Mouse (Mus musculus) myocyte (in vitro differentiated cells): Measurements from ENCODE around the gene Ppil3. TPM values are rescaled to one million over a fixed set of nuclear protein-coding genes. Genes with fewer than 3 reads are reported as not detected.

ENCODE experiments used
- H3K27me3 ChIP-seq: one replicate; pipeline ENCODE4 v1.6.1; 2011; ENCODE audit not compliant: control insufficient read depth, insufficient read depth, insufficient read length
- H3K36me3 ChIP-seq: one replicate; pipeline ENCODE4 v1.6.1; 2011; ENCODE audit not compliant: control insufficient read depth, insufficient read depth
- H3K4me2 ChIP-seq: one replicate; pipeline ENCODE4 v1.6.1; 2011; ENCODE audit warnings: low read depth, control low read depth
- H3K4me3 ChIP-seq: one replicate; pipeline ENCODE4 v1.5.1; 2011; ENCODE audit warnings: mild to moderate bottlenecking, control low read depth, moderate library complexity
- H3K79me2 ChIP-seq: one replicate; pipeline ENCODE4 v1.6.1; 2011; ENCODE audit not compliant: control insufficient read depth, insufficient read depth
- H3ac ChIP-seq: one replicate; pipeline ENCODE4 v1.6.1; 2011; ENCODE audit not compliant: control insufficient read depth, insufficient read length
- CEBPB ChIP-seq: IDR thresholded peaks from 2 replicates; pipeline ENCODE4 v1.6.1; 2011; ENCODE audit warnings: mild to moderate bottlenecking, moderate library complexity; ENCODE audit not compliant: poor library complexity, insufficient read depth, severe bottlenecking
- E2F4 ChIP-seq: IDR thresholded peaks from one replicate; pipeline ENCODE4 v1.6.1; 2011; ENCODE audit warnings: mild to moderate bottlenecking, control low read depth, moderate library complexity; ENCODE audit not compliant: insufficient read depth
- MAX ChIP-seq: IDR thresholded peaks from one replicate; pipeline ENCODE4 v1.6.1; 2011; ENCODE audit warnings: low read depth, mild to moderate bottlenecking, control low read depth
- MYOD1 ChIP-seq, 3 experiments: IDR thresholded peaks; one replicate each; pipeline ENCODE4 v1.6.1; 2011; ENCODE audit warnings: control low read depth in 2 of 3, low read depth in 2 of 3, mild to moderate bottlenecking in 2 of 3, moderate library complexity in 1 of 3; ENCODE audit not compliant: insufficient read length in 2 of 3, control insufficient read depth in 1 of 3
- MYOG ChIP-seq, 3 experiments: IDR thresholded peaks; one replicate each; pipeline ENCODE4 v1.6.1; 2011; ENCODE audit warnings: control low read depth in 2 of 3, low read depth in 2 of 3, mild to moderate bottlenecking in 2 of 3; ENCODE audit not compliant: insufficient read length in 2 of 3, control insufficient read depth in 1 of 3, insufficient read depth in 1 of 3
- POLR2A ChIP-seq: IDR thresholded peaks from one replicate; pipeline ENCODE4 v1.6.1; 2011; ENCODE audit warnings: low read depth, mild to moderate bottlenecking, control low read depth, moderate library complexity; ENCODE audit not compliant: insufficient read length
- POLR2AphosphoS2 ChIP-seq: IDR thresholded peaks from one replicate; pipeline ENCODE4 v1.6.1; 2011; ENCODE audit warnings: low read depth, control low read depth; ENCODE audit not compliant: insufficient read length
- REST ChIP-seq: IDR thresholded peaks from one replicate; pipeline ENCODE4 v1.6.1; 2011; ENCODE audit warnings: mild to moderate bottlenecking, control low read depth, moderate library complexity; ENCODE audit not compliant: insufficient read depth, insufficient read length
- SRF ChIP-seq: IDR thresholded peaks from one replicate; pipeline ENCODE4 v1.6.1; 2011; ENCODE audit warnings: low read depth; ENCODE audit not compliant: control insufficient read depth, insufficient read length
- TCF12 ChIP-seq: IDR thresholded peaks from one replicate; pipeline ENCODE4 v1.6.1; 2011; ENCODE audit warnings: mild to moderate bottlenecking, control low read depth; ENCODE audit not compliant: poor library complexity, insufficient read depth, severe bottlenecking
- TCF3 ChIP-seq: IDR thresholded peaks from one replicate; pipeline ENCODE4 v1.6.1; 2011; ENCODE audit warnings: low read depth, control low read depth; ENCODE audit not compliant: insufficient read length
- USF1 ChIP-seq: IDR thresholded peaks from one replicate; pipeline ENCODE4 v1.6.1; 2011; ENCODE audit warnings: low read depth, mild to moderate bottlenecking, control low read depth, moderate library complexity
- polyA plus RNA-seq: library from polyadenylated mRNA; unstranded; fragments of >200 nt; fragmentation: generic; extraction: Trizol; gene quantifications from one replicate; pipeline ENCODE4 v1.2.1, GENCODE M21; 2012; ENCODE audit warnings: missing spikeins

Ppil3 gene
- polyA plus RNA-seq, 1 experiment, result 45.8 TPM

- Histone ChIP-seq H3K27me3 (no peaks in the 10 kb centered on the region), H3K36me3 (peaks cover 33% of the 10 kb centered on the region), H3K4me2 (peak within 1 kb of the TSS; percentile 90), H3K4me3 (peak within 1 kb of the TSS; percentile 91), H3ac (peak within 1 kb of the TSS; percentile 60), H3K79me2 (peaks cover 49% of the 10 kb centered on the region)
- TF ChIP-seq USF1 (no peak), REST (no peak), E2F4 (no peak), CEBPB (no peak), POLR2AphosphoS2 (peak; percentile 97), POLR2A (peak; percentile 94), MYOG (IDR thresholded peaks at IDR 0.05; ENCODE audit: control insufficient read depth in 1 of 3, insufficient read depth in 1 of 3, insufficient read length in 2 of 3, low read depth in 2 of 3) (no peak)
Observed at GRCm38 (mm10) chr1:58423371-58424248, 21.7 kb downstream of the Ppil3 start, which contains the start of gene Clk1. Gene Clk1 (minus strand): TSS chr1:58424066.

DNA sequence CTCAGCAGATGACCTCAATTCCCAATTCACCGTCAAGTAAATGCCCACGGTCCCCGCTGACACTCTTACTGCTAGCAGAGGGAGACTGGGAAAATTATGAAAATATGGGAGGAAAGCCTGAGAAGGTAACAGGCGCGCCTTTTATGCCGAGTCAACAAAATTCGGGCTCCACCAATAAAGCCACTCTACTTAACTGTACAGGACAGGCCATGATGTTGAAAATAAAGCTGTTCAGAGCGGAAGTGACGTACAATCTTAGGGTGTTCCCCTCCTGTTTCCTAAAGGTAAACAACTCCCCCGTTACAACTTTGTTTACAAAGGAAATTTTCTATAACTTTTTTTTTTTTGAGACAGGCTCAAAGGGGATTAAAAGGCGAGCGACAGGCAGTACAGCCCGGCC is 22.4 kb downstream of the Ppil3 start:
- H3ac ChIP-seq, result peak overlapping the region; percentile 60
- H3K36me3 ChIP-seq, result peaks cover 40% of the 10 kb centered on the region
- peak overlapping the region; percentile 90 for H3K4me2 ChIP-seq
- TF ChIP-seq USF1 (no peak), CEBPB (no peak), TCF12 (no peak), MYOG (IDR thresholded peaks at IDR 0.05; ENCODE audit: control insufficient read depth in 1 of 3, insufficient read depth in 1 of 3, insufficient read length in 2 of 3, low read depth in 2 of 3) (no peak), E2F4 (no peak), REST (no peak), POLR2AphosphoS2 (no peak), POLR2A (no peak), MYOD1 (IDR thresholded peaks at IDR 0.05; ENCODE audit: control insufficient read depth in 1 of 3, insufficient read length in 2 of 3, low read depth in 2 of 3) (no peak), MAX (no peak), SRF (no peak), TCF3 (no peak)
- H3K79me2 ChIP-seq, result peaks cover 56% of the 10 kb centered on the region
- peak overlapping the region; percentile 91 for H3K4me3 ChIP-seq
- no peaks in the 10 kb centered on the region for H3K27me3 ChIP-seq

DNA sequence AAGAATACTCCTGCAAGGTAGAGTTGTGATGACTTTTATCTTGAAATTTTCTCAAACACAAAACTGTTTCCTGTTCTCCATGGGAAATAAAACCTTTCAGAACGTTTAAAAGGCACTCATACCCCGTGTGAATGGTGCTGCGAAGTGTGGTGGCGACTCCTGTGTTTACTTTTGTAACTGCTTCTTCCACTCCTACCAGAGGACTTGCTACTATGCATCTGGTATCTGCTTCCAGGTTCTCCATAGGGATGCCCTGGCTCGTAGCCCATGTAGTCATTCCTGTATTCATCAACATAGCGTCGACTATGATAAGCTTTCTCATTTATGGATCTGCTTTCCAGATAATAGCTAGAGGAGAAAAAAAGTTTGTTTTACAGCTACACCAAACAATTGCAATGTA is 24.3 kb downstream of the Ppil3 start:
- no peaks in the 10 kb centered on the region for H3K27me3 ChIP-seq
- H3ac ChIP-seq, result no peak overlapping the region
- H3K4me3 ChIP-seq, result no peak overlapping the region
- H3K36me3 ChIP-seq, result peaks cover 58% of the 10 kb centered on the region
- peaks cover 64% of the 10 kb centered on the region for H3K79me2 ChIP-seq
- peak overlapping the region; percentile 22 for H3K4me2 ChIP-seq
- TF ChIP-seq MAX (no peak), CEBPB (no peak), POLR2A (no peak), TCF3 (no peak), MYOG (IDR thresholded peaks at IDR 0.05; ENCODE audit: control insufficient read depth in 1 of 3, insufficient read depth in 1 of 3, insufficient read length in 2 of 3, low read depth in 2 of 3) (no peak), REST (no peak), TCF12 (no peak), SRF (no peak), POLR2AphosphoS2 (no peak), USF1 (no peak), E2F4 (no peak), MYOD1 (IDR thresholded peaks at IDR 0.05; ENCODE audit: control insufficient read depth in 1 of 3, insufficient read length in 2 of 3, low read depth in 2 of 3) (no peak)

- peaks cover 67% of the 10 kb centered on the region for H3K36me3 ChIP-seq
- H3K79me2 ChIP-seq, result peaks cover 64% of the 10 kb centered on the region
- no peak overlapping the region for H3ac ChIP-seq
- no peak overlapping the region for H3K4me2 ChIP-seq
- TF ChIP-seq TCF3 (no peak), SRF (no peak), TCF12 (no peak)
- H3K4me3 ChIP-seq, result no peak overlapping the region
- no peaks in the 10 kb centered on the region for H3K27me3 ChIP-seq
Observed at GRCm38 (mm10) chr1:58420032-58420431, 25.3 kb downstream of the Ppil3 start.

GRCm38 (mm10) chr1:58416048-58416447 is 29.2 kb downstream of the Ppil3 start:
- no peak overlapping the region for H3ac ChIP-seq
- H3K79me2 ChIP-seq, result peaks cover 38% of the 10 kb centered on the region
- H3K4me2 ChIP-seq, result no peak overlapping the region
- H3K27me3 ChIP-seq, result no peaks in the 10 kb centered on the region
- TF ChIP-seq E2F4 (no peak), MYOD1 (IDR thresholded peaks at IDR 0.05; ENCODE audit: control insufficient read depth in 1 of 3, insufficient read length in 2 of 3, low read depth in 2 of 3) (no peak), TCF3 (no peak), CEBPB (no peak), POLR2A (no peak), POLR2AphosphoS2 (no peak), USF1 (no peak), REST (no peak), MAX (no peak), TCF12 (no peak), MYOG (IDR thresholded peaks at IDR 0.05; ENCODE audit: control insufficient read depth in 1 of 3, insufficient read depth in 1 of 3, insufficient read length in 2 of 3, low read depth in 2 of 3) (no peak), SRF (no peak)
- H3K36me3 ChIP-seq, result peaks cover 97% of the 10 kb centered on the region
- no peak overlapping the region for H3K4me3 ChIP-seq
